Mouse (Mus musculus): ENCODE measurements at regions not wholly inside any gene's neighbourhood (a gene's known extent, or its start where the extent isn't known, plus 50 kb on each side); places are given as distances from the start of the nearest gene placed in this dataset.

DNA sequence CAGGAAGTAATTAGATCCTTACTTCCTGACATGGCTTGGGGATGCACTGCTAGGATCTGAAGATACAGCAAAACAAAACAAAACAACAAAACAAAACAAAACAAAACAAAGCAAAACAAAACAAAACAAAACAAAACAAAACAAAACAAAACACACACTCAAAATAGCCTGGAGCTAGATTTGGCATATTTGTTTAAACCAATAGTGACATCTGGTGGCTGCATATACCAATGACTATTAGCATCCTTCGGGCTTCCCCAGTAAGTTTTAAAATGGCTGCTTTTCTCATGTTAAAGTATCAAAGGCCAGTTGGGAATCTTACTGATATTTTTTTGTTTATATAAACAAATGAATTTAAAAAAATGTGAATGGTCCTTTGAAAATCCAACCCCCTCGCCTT lies 52.9 kb upstream of the Ica1 start:
- peak; percentile 39 for DNase-seq (ENCODE audit: low read depth, low spot score)

DNA sequence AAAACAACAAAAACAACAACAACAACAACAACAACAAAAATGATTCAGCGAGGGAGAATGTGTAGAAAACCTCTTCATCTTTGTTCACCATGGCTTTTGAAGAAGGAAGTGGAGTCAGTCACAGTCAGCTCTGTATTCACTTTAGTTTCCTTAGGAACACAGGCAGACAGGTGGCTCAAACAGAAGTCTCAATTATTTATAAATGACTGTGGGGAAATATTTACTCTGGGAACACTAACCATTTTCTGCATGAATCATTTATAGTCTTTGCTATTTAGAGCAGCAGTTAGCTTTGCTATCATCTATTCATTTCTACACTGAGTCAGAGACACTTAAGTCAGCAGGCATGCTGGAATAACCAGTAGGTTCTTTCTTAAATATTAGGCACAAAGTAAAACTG lies 54.6 kb upstream of the Ica1 start:
- no peak for DNase-seq (ENCODE audit: low read depth, low spot score)

DNA sequence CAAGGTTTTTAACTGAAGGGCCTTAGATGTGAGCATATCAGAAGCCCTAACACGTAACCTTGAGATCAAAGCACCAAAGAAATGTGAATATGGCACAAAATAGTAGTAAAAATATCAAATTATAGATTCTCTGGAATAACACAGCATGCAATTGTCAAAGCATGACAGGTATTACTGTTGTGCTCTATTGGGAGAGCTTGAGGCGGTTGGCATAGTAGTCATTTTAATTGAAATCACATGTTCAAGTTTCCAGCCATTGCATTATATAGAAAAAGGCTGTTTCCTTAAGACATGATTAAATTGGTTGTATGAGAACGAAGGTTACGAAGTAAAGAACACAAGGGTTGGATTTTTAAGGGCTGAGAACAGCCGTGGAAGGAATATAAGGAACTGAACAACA lies 75.4 kb upstream of the Ica1 start:
- no peak for DNase-seq (ENCODE audit: low read depth, low spot score)

DNA sequence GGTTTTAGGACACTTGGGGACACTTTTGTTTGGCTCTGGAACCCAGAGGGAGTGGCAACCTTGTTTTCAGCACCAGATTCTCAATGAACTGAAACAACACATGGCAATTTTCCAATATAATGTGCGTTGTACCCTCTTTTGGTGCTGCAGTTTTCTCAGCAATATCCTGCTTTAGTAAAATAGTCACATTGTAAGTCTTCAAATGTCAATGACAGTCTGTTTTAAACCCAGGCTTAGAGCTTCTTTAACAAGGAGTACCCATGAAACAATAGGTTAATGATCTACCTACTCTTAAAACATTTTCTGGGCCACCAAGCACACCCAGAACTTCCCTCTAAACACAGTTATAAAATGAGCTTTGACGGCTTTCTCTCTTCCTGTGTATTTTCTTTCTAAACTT lies 82.3 kb upstream of the Ica1 start:
- no peak for DNase-seq (ENCODE audit: low read depth, low spot score)

DNA sequence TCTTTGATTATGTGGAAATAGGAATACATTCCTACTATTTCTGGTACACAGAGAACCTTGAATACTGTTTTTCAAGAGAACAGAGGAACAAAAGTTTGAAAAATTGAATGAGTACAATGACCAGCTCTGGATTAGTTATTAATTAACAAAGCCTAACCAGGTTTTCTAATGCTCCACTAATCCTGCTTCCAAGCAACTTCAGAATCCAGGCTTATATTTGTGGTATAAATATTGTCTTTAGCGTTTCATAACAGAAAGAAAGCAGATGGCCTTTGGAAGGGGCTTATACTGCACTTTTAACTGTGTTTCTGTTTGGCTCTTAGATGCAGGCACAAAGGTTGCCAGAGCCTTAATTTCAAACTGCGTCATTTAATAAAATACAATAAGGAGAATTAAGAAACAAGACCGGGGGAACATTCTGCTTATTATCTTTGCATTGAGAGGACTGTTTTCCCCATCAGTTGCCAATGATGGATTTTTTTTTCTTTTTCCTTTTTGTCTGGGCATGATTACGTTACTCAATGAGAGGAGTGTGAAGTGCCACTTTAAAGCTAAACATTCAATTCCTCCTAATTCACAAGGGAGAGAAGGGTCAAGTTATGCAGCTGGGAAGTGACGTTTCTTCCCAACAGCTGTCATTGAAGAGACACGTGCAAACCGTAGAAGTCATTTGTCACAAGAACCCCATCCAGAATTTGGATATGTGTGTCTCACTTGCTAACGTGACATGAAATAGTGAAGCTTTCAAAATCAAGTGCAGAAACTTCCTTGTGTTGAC lies 84.2 kb upstream of the Nxph1 start:
- DNase-seq (ENCODE audit: low read depth, low spot score): no peak

DNA sequence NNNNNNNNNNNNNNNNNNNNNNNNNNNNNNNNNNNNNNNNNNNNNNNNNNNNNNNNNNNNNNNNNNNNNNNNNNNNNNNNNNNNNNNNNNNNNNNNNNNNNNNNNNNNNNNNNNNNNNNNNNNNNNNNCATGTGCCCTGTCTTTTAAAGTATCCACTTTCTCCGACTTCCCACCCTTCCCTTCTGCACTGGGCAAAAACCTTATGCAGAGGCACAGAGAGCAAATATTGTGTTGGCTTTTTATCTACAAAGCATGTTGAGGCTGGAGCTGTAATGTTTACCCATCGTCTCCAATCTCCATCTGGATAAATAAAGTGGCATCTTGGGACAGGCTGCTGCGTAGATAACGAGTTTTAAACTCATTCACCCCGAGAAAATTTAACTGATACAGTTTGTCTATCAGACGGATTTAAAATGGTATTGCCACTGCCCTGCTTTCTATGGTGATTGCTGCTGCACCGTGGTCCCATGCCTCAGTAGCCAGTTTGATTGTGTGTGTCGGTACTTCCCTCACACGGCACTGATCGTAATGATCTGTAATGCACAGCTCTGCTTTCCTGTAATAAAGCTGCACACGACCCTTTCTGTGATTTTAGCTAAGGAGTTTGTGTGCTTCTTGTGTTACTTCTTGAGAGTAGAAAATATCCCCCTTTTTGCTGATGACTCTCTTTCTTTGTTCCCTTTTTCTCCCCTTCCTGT lies 70.7 kb upstream of the Nxph1 start:
- DNase-seq (ENCODE audit: low read depth, low spot score): no peak

DNA sequence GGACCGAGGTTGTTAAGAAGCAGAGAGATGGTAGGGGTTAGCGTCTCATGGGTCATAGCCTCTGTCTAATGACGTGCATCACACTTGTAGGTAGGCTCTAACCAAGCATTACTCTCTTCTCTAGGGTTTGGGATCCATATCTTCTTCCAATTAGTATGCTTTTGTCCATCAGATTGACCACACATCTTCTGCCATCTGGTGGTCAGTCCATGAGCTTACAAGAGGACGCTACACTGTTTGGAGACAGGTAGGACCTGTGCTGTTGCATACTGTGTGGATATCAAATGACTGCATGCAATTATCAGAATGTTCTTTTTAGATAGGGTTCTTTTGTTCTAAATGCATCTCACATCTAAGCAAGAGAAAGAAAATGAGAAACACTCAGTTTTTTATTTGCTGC lies 54.6 kb upstream of the Nxph1 start:
- no peak for DNase-seq (ENCODE audit: low read depth, low spot score)

DNA sequence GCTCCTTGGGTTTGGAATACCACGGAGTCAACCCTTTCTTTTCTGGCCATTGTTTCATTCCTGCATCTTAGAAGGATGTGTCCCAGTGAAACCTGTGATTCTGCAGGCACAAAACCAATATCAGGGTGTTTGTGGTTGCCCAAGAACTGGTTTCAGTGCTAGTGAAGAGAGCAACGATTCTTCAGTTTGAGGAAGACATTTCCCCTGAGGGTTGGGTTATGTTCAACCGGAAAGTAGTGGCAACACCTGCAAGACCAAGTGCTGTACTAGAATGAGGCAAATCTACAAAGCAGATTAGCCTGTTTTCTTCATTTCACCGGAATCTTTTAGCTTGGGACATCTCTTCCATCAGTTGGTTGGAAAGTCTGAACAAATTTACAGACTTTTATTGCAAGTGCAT lies 52.1 kb upstream of the Nxph1 start:
- DNase-seq (ENCODE audit: low read depth, low spot score): no peak

DNA sequence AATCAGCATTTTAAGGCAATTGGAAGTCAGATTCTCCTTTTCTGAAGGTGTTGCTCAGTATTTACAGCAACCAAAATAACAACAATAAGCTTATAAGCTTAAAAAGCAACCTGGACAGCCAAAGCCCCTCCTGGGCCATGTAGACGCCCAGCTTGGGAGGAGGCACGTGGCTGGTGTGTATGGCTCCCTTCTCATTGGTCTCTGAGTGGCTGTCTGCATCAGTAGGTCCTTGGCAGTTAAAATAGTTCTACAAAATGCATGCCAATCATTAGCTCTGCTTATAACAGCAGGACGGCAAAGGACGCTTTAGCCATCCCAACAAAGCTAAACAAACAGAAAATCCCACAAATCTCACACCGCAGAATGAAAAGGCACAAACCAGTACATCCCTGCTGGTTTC lies 51.4 kb upstream of the Nxph1 start:
- DNase-seq (ENCODE audit: low read depth, low spot score): no peak

DNA sequence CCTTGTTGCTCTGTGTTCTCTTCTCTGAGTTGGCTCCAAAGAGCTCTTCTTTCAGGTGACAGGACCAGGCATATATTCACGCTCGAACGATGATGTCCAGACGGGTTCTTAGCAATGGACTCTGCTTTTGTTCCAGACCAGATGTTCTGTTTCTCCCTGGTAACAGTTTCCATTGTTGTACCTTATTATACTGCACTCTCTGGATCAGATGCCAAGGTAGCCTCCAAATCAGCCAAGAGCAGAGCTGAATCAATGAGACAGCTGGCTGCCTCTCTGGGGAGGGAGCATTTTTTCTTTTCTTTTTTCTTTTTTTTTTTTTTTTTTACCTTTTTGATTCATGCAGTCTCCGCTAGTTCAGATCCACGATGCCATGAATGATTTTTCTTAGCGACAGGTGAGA lies 50.9 kb upstream of the Nxph1 start:
- no peak for DNase-seq (ENCODE audit: low read depth, low spot score)

DNA sequence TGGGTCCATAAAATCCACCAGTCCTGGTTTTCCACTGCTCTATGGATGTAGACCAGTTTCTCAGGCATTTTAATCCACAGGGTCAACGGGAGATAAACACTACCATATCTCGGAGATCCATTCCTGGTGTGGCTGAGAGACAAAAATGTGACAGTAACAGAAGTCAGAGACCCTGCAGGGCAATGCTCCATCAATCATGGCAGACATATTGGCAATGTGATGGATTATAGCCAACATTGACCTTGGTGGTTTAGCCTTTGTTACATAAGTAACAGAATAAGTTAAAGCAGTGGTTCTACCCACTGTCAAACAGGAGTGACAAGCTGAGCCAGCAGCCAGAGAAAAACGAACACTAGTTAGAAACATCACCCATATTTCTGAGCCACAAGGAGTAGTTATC lies 50.0 kb upstream of the Nxph1 start:
- no peak for DNase-seq (ENCODE audit: low read depth, low spot score)

All from retina, adult 2 months (tissue).